Mouse (Mus musculus): Measurements from ENCODE around the gene Atp2b4.

GRCm38 (mm10) chr1:133842074-133842725, 41.4 kb upstream of the Atp2b4 start:
- TF ChIP-seq CTCF (IDR thresholded peaks at IDR 0.05; ENCODE audit: borderline replicate concordance, insufficient read depth, low read length) (no peak), POLR2A (IDR thresholded peaks at IDR 0.05; ENCODE audit: low read depth, low read length) (no peak)
